Mouse (Mus musculus) myocyte (in vitro differentiated cells): Measurements from ENCODE around the gene Calcoco2. TPM values are rescaled to one million over a fixed set of nuclear protein-coding genes. Genes with fewer than 3 reads are reported as not detected.

Source experiments
- H3K27me3 ChIP-seq: one replicate; pipeline ENCODE4 v1.6.1; 2011; ENCODE audit not compliant: control insufficient read depth, insufficient read depth, insufficient read length
- H3K36me3 ChIP-seq: one replicate; pipeline ENCODE4 v1.6.1; 2011; ENCODE audit not compliant: control insufficient read depth, insufficient read depth
- H3K4me2 ChIP-seq: one replicate; pipeline ENCODE4 v1.6.1; 2011; ENCODE audit warnings: low read depth, control low read depth
- H3K4me3 ChIP-seq: one replicate; pipeline ENCODE4 v1.5.1; 2011; ENCODE audit warnings: mild to moderate bottlenecking, control low read depth, moderate library complexity
- H3K79me2 ChIP-seq: one replicate; pipeline ENCODE4 v1.6.1; 2011; ENCODE audit not compliant: control insufficient read depth, insufficient read depth
- H3ac ChIP-seq: one replicate; pipeline ENCODE4 v1.6.1; 2011; ENCODE audit not compliant: control insufficient read depth, insufficient read length
- CEBPB ChIP-seq: IDR thresholded peaks from 2 replicates; pipeline ENCODE4 v1.6.1; 2011; ENCODE audit warnings: mild to moderate bottlenecking, moderate library complexity; ENCODE audit not compliant: poor library complexity, insufficient read depth, severe bottlenecking
- E2F4 ChIP-seq: IDR thresholded peaks from one replicate; pipeline ENCODE4 v1.6.1; 2011; ENCODE audit warnings: mild to moderate bottlenecking, control low read depth, moderate library complexity; ENCODE audit not compliant: insufficient read depth
- MAX ChIP-seq: IDR thresholded peaks from one replicate; pipeline ENCODE4 v1.6.1; 2011; ENCODE audit warnings: low read depth, mild to moderate bottlenecking, control low read depth
- MYOD1 ChIP-seq, 3 experiments: IDR thresholded peaks; one replicate each; pipeline ENCODE4 v1.6.1; 2011; ENCODE audit warnings: control low read depth in 2 of 3, low read depth in 2 of 3, mild to moderate bottlenecking in 2 of 3, moderate library complexity in 1 of 3; ENCODE audit not compliant: insufficient read length in 2 of 3, control insufficient read depth in 1 of 3
- MYOG ChIP-seq, 3 experiments: IDR thresholded peaks; one replicate each; pipeline ENCODE4 v1.6.1; 2011; ENCODE audit warnings: control low read depth in 2 of 3, low read depth in 2 of 3, mild to moderate bottlenecking in 2 of 3; ENCODE audit not compliant: insufficient read length in 2 of 3, control insufficient read depth in 1 of 3, insufficient read depth in 1 of 3
- POLR2A ChIP-seq: IDR thresholded peaks from one replicate; pipeline ENCODE4 v1.6.1; 2011; ENCODE audit warnings: low read depth, mild to moderate bottlenecking, control low read depth, moderate library complexity; ENCODE audit not compliant: insufficient read length
- POLR2AphosphoS2 ChIP-seq: IDR thresholded peaks from one replicate; pipeline ENCODE4 v1.6.1; 2011; ENCODE audit warnings: low read depth, control low read depth; ENCODE audit not compliant: insufficient read length
- REST ChIP-seq: IDR thresholded peaks from one replicate; pipeline ENCODE4 v1.6.1; 2011; ENCODE audit warnings: mild to moderate bottlenecking, control low read depth, moderate library complexity; ENCODE audit not compliant: insufficient read depth, insufficient read length
- SRF ChIP-seq: IDR thresholded peaks from one replicate; pipeline ENCODE4 v1.6.1; 2011; ENCODE audit warnings: low read depth; ENCODE audit not compliant: control insufficient read depth, insufficient read length
- TCF12 ChIP-seq: IDR thresholded peaks from one replicate; pipeline ENCODE4 v1.6.1; 2011; ENCODE audit warnings: mild to moderate bottlenecking, control low read depth; ENCODE audit not compliant: poor library complexity, insufficient read depth, severe bottlenecking
- TCF3 ChIP-seq: IDR thresholded peaks from one replicate; pipeline ENCODE4 v1.6.1; 2011; ENCODE audit warnings: low read depth, control low read depth; ENCODE audit not compliant: insufficient read length
- USF1 ChIP-seq: IDR thresholded peaks from one replicate; pipeline ENCODE4 v1.6.1; 2011; ENCODE audit warnings: low read depth, mild to moderate bottlenecking, control low read depth, moderate library complexity
- polyA plus RNA-seq: library from polyadenylated mRNA; unstranded; fragments of >200 nt; fragmentation: generic; extraction: Trizol; gene quantifications from one replicate; pipeline ENCODE4 v1.2.1, GENCODE M21; 2012; ENCODE audit warnings: missing spikeins

Gene Calcoco2
- polyA plus RNA-seq, 1 experiment: not detected

- peak overlapping the region; percentile 100 for H3K4me3 ChIP-seq
- TF ChIP-seq TCF12 (no peak), REST (no peak), MYOD1 (IDR thresholded peaks at IDR 0.05; ENCODE audit: control insufficient read depth in 1 of 3, insufficient read length in 2 of 3, low read depth in 2 of 3) (no peak), USF1 (no peak), TCF3 (no peak), MYOG (IDR thresholded peaks at IDR 0.05; ENCODE audit: control insufficient read depth in 1 of 3, insufficient read depth in 1 of 3, insufficient read length in 2 of 3, low read depth in 2 of 3) (no peak), POLR2AphosphoS2 (no peak), CEBPB (no peak), MAX (no peak), SRF (no peak), POLR2A (no peak), E2F4 (no peak)
Observed at GRCm38 (mm10) chr11:96074351-96075176, 37.2 kb downstream of the Calcoco2 start.

GRCm38 (mm10) chr11:96073295-96073993 lies 38.3 kb downstream of the Calcoco2 start:
- Histone ChIP-seq H3K79me2 (peaks cover 18% of the 10 kb centered on the region), H3K4me2 (peak overlapping the region; percentile 78), H3ac (no peak overlapping the region), H3K36me3 (peaks cover 7% of the 10 kb centered on the region), H3K4me3 (peak overlapping the region; percentile 100), H3K27me3 (no peaks in the 10 kb centered on the region)
- no peak for TF ChIP-seq TCF12
- TF ChIP-seq E2F4: no peak
- peak in 1 of 3 experiments; percentile 9 for TF ChIP-seq MYOG (IDR thresholded peaks at IDR 0.05; ENCODE audit: control insufficient read depth in 1 of 3, insufficient read depth in 1 of 3, insufficient read length in 2 of 3, low read depth in 2 of 3)
- no peak for TF ChIP-seq MAX
- TF ChIP-seq POLR2A: no peak

More at GRCm38 (mm10) chr11:96074351-96075176, 37.2 kb downstream of the Calcoco2 start:
- peak overlapping the region; percentile 55 for H3ac ChIP-seq
- peaks cover 7% of the 10 kb centered on the region for H3K36me3 ChIP-seq
- peaks cover 18% of the 10 kb centered on the region for H3K79me2 ChIP-seq
- H3K4me2 ChIP-seq: peak overlapping the region; percentile 78
- no peaks in the 10 kb centered on the region for H3K27me3 ChIP-seq

GRCm38 (mm10) chr11:96071013-96071412 lies 40.8 kb downstream of the Calcoco2 start:
- Histone ChIP-seq H3K79me2 (peaks cover 18% of the 10 kb centered on the region), H3ac (no peak overlapping the region), H3K4me3 (no peak overlapping the region), H3K4me2 (no peak overlapping the region), H3K36me3 (peaks cover 7% of the 10 kb centered on the region), H3K27me3 (no peaks in the 10 kb centered on the region)
- TF ChIP-seq USF1: no peak
- TF ChIP-seq POLR2AphosphoS2: no peak
- no peak for TF ChIP-seq MYOD1 (IDR thresholded peaks at IDR 0.05; ENCODE audit: control insufficient read depth in 1 of 3, insufficient read length in 2 of 3, low read depth in 2 of 3)
- no peak for TF ChIP-seq MAX
- no peak for TF ChIP-seq CEBPB
- no peak for TF ChIP-seq REST
- no peak for TF ChIP-seq TCF3
- no peak for TF ChIP-seq POLR2A
- TF ChIP-seq E2F4: no peak
- TF ChIP-seq MYOG (IDR thresholded peaks at IDR 0.05; ENCODE audit: control insufficient read depth in 1 of 3, insufficient read depth in 1 of 3, insufficient read length in 2 of 3, low read depth in 2 of 3): no peak
- TF ChIP-seq SRF: no peak
- TF ChIP-seq TCF12: no peak

- Histone ChIP-seq H3K27me3 (no peaks in the 10 kb centered on the region), H3K79me2 (peaks cover 17% of the 10 kb centered on the region), H3ac (no peak overlapping the region), H3K4me2 (no peak overlapping the region), H3K36me3 (peaks cover 7% of the 10 kb centered on the region), H3K4me3 (no peak overlapping the region)
- TF ChIP-seq MAX (no peak), TCF3 (no peak), SRF (no peak), E2F4 (no peak), REST (no peak), POLR2A (no peak), MYOG (IDR thresholded peaks at IDR 0.05; ENCODE audit: control insufficient read depth in 1 of 3, insufficient read depth in 1 of 3, insufficient read length in 2 of 3, low read depth in 2 of 3) (no peak), USF1 (no peak), MYOD1 (IDR thresholded peaks at IDR 0.05; ENCODE audit: control insufficient read depth in 1 of 3, insufficient read length in 2 of 3, low read depth in 2 of 3) (no peak), CEBPB (no peak), TCF12 (no peak), POLR2AphosphoS2 (no peak)
Observed at GRCm38 (mm10) chr11:96070353-96070752, 41.4 kb downstream of the Calcoco2 start.
